Mouse (Mus musculus) 3134 (cell line): Measurements from ENCODE around the gene Slc5a6.

Experiments
- DNase-seq: peaks from one replicate; pipeline ENCODE4 v3.0.0-alpha.2; 2011; ENCODE audit warnings: low spot score; ENCODE audit not compliant: insufficient read length; ENCODE audit errors: extremely low read depth

Slc5a6 gene

DNA sequence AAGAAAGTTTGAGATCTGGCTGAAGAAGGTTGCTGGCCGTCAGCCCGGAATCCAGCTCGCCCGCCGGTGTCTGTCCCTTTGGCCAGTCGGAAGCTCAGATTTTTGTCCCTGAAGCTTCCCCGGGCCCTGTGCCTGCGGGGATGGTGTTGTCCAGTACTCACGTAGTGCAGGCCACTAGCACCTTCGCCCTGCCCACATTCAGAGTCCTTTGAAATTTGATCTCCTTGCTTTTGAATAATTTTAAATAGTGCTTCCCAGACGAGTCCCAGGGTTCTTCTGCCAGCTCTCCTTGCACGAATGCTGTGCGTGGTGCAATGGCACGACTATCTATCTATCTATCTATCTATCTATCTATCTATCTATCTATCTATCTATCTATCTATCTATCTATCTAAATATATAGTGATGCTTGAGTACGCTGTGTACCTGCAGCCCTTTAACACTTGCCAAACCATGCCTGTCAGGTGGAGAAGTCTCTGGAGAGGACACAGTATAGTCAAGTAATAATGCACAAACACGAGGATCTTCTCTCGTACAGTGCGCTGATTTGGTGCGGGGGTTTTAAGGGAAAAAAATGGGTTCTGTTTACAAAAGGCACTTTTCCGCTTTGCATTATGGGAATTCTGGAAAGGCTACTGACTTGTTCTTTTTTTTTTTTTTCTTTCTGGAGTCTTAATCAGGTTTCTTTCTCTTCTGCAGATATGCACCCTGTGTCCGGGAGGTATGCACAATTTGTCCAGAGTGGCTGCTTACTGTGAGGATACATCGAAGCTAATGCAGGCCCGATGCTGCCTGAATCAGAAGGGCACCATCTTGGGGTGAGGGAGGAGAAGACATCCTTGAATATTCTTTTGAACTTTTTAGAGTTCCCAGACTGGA is at the start of gene Slc5a6:
Gene Slc5a6, minus strand, starts transcription at position 162 of the 879 bp plus-strand sequence.
- peak; percentile 48 for DNase-seq

DNA sequence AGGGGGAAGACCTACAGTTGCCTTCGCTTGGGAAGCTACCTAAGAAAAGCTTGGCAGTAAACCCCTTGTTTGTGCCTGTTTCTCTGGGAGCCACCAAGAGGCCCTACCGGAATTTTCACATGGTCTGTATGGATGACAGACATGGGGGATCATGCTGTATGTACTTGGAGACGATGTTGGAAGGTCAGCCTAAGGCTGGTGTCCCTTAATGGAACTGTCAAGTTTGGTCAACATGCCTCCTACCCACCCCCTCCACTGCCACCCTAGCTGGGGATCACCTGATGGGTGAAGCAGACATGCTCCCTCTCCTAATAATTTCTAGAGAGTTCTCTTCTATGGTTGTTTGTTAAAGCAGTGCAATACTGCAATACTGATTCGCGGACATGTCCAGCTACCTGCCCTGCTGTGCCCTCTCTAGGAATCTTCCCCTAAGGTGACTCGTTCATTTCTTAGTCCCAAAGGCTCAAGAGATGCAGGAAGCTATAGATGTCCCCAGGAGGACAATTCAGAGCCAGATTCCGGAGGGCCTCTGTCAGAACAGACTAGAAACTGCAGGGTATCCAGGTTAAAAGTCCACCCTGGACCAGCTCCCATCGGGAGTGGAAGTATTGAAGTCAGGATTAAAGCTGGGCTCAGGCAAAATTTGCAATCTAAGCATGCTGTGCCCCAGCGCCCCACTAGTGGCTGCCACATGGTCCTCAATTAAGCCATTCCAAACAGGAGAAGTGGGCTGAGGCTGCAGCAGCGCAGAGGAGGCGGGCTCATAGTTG is 47.2 kb upstream of the Slc5a6 start:
- no peak for DNase-seq

- no peak for DNase-seq
Observed at GRCm38 (mm10) chr5:31094799-31095691, 46.3 kb upstream of the Slc5a6 start.

- DNase-seq, result no peak
Observed at GRCm38 (mm10) chr5:31094100-31094798, 45.5 kb upstream of the Slc5a6 start.

- DNase-seq, result no peak
Observed at GRCm38 (mm10) chr5:31093151-31094041, 44.7 kb upstream of the Slc5a6 start.

GRCm38 (mm10) chr5:31092231-31092975 is 43.7 kb upstream of the Slc5a6 start:
- DNase-seq, result no peak

- DNase-seq, result no peak
Observed at GRCm38 (mm10) chr5:31087131-31087530, 38.4 kb upstream of the Slc5a6 start.

DNA sequence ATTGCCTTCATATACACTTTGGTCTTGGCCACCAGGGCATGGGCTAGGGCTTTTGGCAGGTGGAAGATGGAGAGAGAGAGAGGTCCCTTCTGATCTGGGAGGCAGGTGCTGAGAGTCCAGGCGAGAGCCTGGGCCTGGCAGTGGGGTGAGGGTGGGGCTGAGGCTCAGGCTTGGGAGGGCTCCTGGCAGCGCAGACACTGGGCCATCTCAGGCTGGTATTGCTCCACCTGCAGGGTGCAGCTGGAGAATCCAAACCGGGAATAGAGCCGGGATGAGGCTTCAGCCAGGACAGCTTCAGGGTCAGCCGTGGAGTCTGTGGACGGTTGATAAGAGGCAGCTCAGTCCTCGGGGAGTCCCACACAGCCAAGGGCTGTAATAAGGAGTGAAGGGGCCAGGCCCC is 37.9 kb upstream of the Slc5a6 start:
- DNase-seq, result peak; percentile 38

DNA sequence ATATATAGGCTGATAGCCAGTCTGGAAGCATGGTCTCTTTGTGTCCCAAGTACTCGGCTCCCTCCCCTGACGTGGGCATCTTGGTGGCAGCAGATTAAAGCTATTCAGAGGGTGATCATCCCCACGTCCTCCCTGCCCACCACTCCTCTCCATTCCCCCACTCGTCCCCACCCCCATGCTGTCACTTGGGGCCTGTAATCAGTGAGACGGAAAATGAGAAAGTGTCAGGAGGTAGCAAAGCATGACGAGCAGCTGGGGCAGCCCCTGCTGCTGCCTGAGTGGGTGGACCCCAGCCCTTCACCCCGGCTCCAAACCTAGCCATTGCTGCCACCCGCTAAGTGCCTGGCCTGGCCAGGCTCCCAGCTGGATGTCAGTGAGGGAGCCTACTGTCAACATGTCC is 35.2 kb upstream of the Slc5a6 start:
- DNase-seq, result no peak

GRCm38 (mm10) chr5:31082935-31083625 is 34.4 kb upstream of the Slc5a6 start:
- DNase-seq, result no peak

- no peak for DNase-seq
Observed at GRCm38 (mm10) chr5:31082355-31082754, 33.6 kb upstream of the Slc5a6 start.

DNA sequence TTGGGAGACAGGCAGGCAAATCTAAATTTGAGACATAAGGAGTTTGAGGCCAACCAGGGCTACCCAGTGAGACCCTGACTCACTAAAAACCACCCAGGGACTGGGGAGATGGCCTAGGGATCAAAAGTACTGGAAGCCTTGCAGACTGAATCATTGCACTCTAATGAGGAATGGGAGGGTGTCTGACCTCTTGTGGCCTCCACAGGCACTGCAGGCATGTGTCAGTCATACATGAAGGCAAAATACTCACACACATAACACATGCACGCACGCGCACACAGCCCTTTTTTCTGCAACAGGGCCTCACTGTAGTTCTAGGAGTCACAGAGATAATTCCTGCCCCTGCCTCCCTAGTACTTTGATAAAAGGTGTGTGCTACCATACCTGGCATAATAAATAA is 32.7 kb upstream of the Slc5a6 start:
- peak; percentile 28 for DNase-seq

DNA sequence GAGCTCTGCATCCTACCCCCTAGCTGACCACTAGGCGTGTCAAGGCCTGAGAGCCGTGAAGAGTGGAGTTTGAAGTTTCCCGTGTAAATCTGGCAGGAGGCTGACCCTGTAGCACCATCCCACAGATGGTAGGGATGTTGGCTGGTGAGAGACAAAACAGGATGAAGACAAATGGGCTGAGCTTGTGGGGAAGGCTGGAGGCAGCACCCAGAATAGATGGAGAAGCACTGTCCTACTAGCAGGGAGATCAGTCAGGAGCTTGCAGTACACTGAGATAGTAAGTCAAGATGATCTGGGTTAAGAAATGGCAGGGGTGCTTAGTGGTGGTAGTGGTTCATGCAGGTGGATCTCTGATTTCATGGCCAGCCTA is 32.1 kb upstream of the Slc5a6 start:
- no peak for DNase-seq

- no peak for DNase-seq
Observed at GRCm38 (mm10) chr5:31080059-31080794, 31.5 kb upstream of the Slc5a6 start.

DNA sequence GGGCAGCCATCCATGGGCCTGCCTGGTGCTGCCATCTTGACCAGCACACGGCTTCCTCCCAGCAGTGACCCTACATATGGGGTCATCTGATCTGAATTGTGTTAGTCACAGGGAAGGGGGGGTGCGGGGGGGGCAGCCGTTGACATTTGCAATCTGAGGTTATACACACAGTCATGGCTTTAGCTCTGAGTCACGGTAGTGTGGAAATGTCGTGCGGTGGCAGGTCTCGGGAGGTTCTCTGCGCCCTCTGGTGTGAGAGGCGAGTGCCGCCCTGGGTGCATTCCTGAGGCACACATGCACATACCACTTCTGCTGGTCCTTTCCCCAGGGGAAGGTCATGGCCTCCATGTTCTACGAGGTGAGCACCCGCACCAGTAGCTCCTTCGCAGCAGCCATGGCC is 27.6 kb upstream of the Slc5a6 start:
- no peak for DNase-seq

GRCm38 (mm10) chr5:31073176-31073575 is 24.5 kb upstream of the Slc5a6 start:
- no peak for DNase-seq

DNA sequence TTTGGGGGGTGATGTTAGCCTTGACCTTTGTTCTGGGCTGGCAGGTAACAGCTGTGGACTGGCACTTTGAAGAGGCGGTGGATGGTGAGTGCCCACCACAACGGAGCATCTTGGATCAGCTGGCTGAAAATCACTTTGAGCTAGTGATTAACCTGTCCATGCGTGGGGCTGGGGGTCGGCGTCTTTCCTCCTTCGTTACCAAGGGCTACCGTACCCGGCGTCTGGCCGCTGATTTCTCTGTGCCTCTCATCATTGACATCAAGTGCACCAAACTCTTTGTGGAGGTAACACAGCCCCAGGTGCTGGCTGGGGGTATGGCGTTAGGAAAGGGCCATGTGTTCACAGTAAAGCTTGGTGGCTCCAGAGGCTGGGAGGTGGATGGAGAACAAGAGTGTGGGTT is 23.1 kb upstream of the Slc5a6 start:
- no peak for DNase-seq
